Mouse (Mus musculus) CH12.LX (cell line): ENCODE data around the gene Eps8l2. TPM values are rescaled to one million over a fixed set of nuclear protein-coding genes. Genes with fewer than 3 reads are reported as not detected.

Experiments used
- DNase-seq: peaks from one replicate; pipeline ENCODE4 v3.0.0-alpha.2; 2013; ENCODE audit errors: extremely low read depth
- H3K27ac ChIP-seq: 2 replicates; pipeline ENCODE4 v1.5.1; 2012; ENCODE audit warnings: low read depth, mild to moderate bottlenecking, control low read depth, moderate library complexity; ENCODE audit not compliant: insufficient read depth
- H3K27me3 ChIP-seq: replicated peaks from 2 replicates; pipeline ENCODE3; 2012; ENCODE audit warnings: inconsistent platforms
- H3K36me3 ChIP-seq, 2 experiments: replicated peaks in 1 of 2; 2 replicates each; pipeline versions ENCODE3 to v1.6.1; 2012; ENCODE audit warnings: inconsistent platforms in 1 of 2, low read length in 1 of 2, mild to moderate bottlenecking in 1 of 2, mixed read lengths in 1 of 2, moderate library complexity in 1 of 2; ENCODE audit not compliant: control insufficient read depth in 1 of 2, insufficient read depth in 1 of 2
- H3K4me1 ChIP-seq, 2 experiments: 2 replicates each; pipeline ENCODE4 v1.6.1; 2012; ENCODE audit warnings: inconsistent platforms in 1 of 2, moderate library complexity in 1 of 2; ENCODE audit not compliant: insufficient read depth in 2 of 2, control insufficient read depth in 1 of 2
- H3K4me2 ChIP-seq: 2 replicates; pipeline ENCODE4 v1.6.1; 2012; ENCODE audit warnings: low read depth, mild to moderate bottlenecking, control low read depth; ENCODE audit not compliant: poor library complexity, insufficient read depth, severe bottlenecking
- H3K4me3 ChIP-seq, 3 experiments: fragments of 150-350 bp in 1 of 3; sonication (generic) in 1 of 3; replicated peaks in 1 of 3; 2 replicates each; pipeline versions ENCODE3 to v1.5.1; 2011 to 2012; ENCODE audit warnings: low read depth in 2 of 3, low read length in 2 of 3, mild to moderate bottlenecking in 2 of 3, moderate library complexity in 2 of 3, control low read depth in 1 of 3, improper control_type of control experiment in 1 of 3, inconsistent platforms in 1 of 3, mixed read lengths in 1 of 3; ENCODE audit not compliant: poor library complexity in 1 of 3
- H3K79me2 ChIP-seq: replicated peaks from 2 replicates; pipeline ENCODE4 v1.6.1; 2012; ENCODE audit warnings: mild to moderate bottlenecking, moderate library complexity; ENCODE audit not compliant: control insufficient read depth, poor library complexity, insufficient read depth, severe bottlenecking; ENCODE audit errors: extremely low read depth
- H3K9ac ChIP-seq: 2 replicates; pipeline ENCODE4 v1.6.1; 2012; ENCODE audit warnings: low read depth, mild to moderate bottlenecking, control low read depth, moderate library complexity; ENCODE audit not compliant: insufficient read depth
- H3K9me3 ChIP-seq: replicated peaks from 2 replicates; pipeline ENCODE3; 2012; ENCODE audit warnings: low read length, inconsistent platforms, mixed read lengths
- BHLHE40 ChIP-seq: IDR thresholded peaks from 2 replicates; pipeline ENCODE4 v1.6.1; 2011; ENCODE audit warnings: mild to moderate bottlenecking, low read depth, low read length, improper control_type of control experiment
- CTCF ChIP-seq, 2 experiments: IDR thresholded peaks in 1 of 2; conservative IDR thresholded peaks in 1 of 2; 2 replicates each; pipeline ENCODE4 v1.5.1; 2011 to 2012; ENCODE audit warnings: low read depth in 2 of 2, low read length in 2 of 2, improper control_type of control experiment in 1 of 2, inconsistent platforms in 1 of 2, mild to moderate bottlenecking in 1 of 2, moderate library complexity in 1 of 2
- ETS1 ChIP-seq: conservative IDR thresholded peaks from 2 replicates; pipeline ENCODE4 v1.6.1; 2012; ENCODE audit warnings: low read depth, mild to moderate bottlenecking, inconsistent platforms, low read length, improper control_type of control experiment, moderate library complexity
- GABPA ChIP-seq: IDR thresholded peaks from 2 replicates; pipeline ENCODE4 v1.6.1; 2012; ENCODE audit warnings: low read depth, low read length, improper control_type of control experiment, inconsistent platforms; ENCODE audit not compliant: insufficient replicate concordance
- JUND ChIP-seq: conservative IDR thresholded peaks from 2 replicates; pipeline ENCODE4 v1.6.1; 2011; ENCODE audit warnings: low read depth, low read length, improper control_type of control experiment
- KAT2A ChIP-seq: IDR thresholded peaks from 2 replicates; pipeline ENCODE4 v1.6.1; 2012; ENCODE audit warnings: low read length, improper control_type of control experiment, inconsistent platforms; ENCODE audit not compliant: insufficient replicate concordance
- MAFK ChIP-seq: IDR thresholded peaks from 2 replicates; pipeline ENCODE4 v1.6.1; 2011; ENCODE audit warnings: low read length, improper control_type of control experiment; ENCODE audit not compliant: insufficient replicate concordance
- MAX ChIP-seq: IDR thresholded peaks from 2 replicates; pipeline ENCODE4 v1.6.1; 2011; ENCODE audit warnings: low read length, improper control_type of control experiment
- MEF2A ChIP-seq: IDR thresholded peaks from 2 replicates; pipeline ENCODE4 v1.6.1; 2014; ENCODE audit warnings: low read depth, mild to moderate bottlenecking, inconsistent platforms, low read length, improper control_type of control experiment, borderline replicate concordance
- MXI1 ChIP-seq: IDR thresholded peaks from 2 replicates; pipeline ENCODE4 v1.6.1; 2011; ENCODE audit warnings: mild to moderate bottlenecking, low read depth, low read length, improper control_type of control experiment
- NELFE ChIP-seq: IDR thresholded peaks from 2 replicates; pipeline ENCODE4 v1.6.1; 2011; ENCODE audit warnings: low read depth, low read length, improper control_type of control experiment
- NRF1 ChIP-seq: IDR thresholded peaks from 2 replicates; pipeline ENCODE4 v1.6.1; 2014; ENCODE audit warnings: low read depth, mild to moderate bottlenecking, inconsistent platforms, low read length, improper control_type of control experiment, moderate library complexity
- SMC3 ChIP-seq: IDR thresholded peaks from 2 replicates; pipeline ENCODE4 v1.6.1; 2011; ENCODE audit warnings: low read depth, low read length, improper control_type of control experiment
- UBTF ChIP-seq: IDR thresholded peaks from 2 replicates; pipeline ENCODE4 v1.6.1; 2012; ENCODE audit warnings: low read depth, mild to moderate bottlenecking, inconsistent platforms, low read length, improper control_type of control experiment, moderate library complexity
- USF1 ChIP-seq: IDR thresholded peaks from 2 replicates; pipeline ENCODE4 v1.6.1; 2014; ENCODE audit warnings: low read depth, mild to moderate bottlenecking, inconsistent platforms, low read length, improper control_type of control experiment
- USF2 ChIP-seq: conservative IDR thresholded peaks from 2 replicates; pipeline ENCODE4 v1.6.1; 2011; ENCODE audit warnings: low read depth, low read length, improper control_type of control experiment
- ZC3H11A ChIP-seq: IDR thresholded peaks from 2 replicates; pipeline ENCODE4 v1.6.1; 2012; ENCODE audit warnings: low read depth, mild to moderate bottlenecking, inconsistent platforms, low read length, improper control_type of control experiment
- ZKSCAN1 ChIP-seq: IDR thresholded peaks from 2 replicates; pipeline ENCODE4 v1.6.1; 2012; ENCODE audit warnings: low read depth, inconsistent platforms, low read length, improper control_type of control experiment, borderline replicate concordance
- ZMIZ1 ChIP-seq: IDR thresholded peaks from 2 replicates; pipeline ENCODE4 v1.6.1; 2012; ENCODE audit warnings: low read depth, mild to moderate bottlenecking, inconsistent platforms, low read length, improper control_type of control experiment
- ZNF384 ChIP-seq: IDR thresholded peaks from 2 replicates; pipeline ENCODE4 v1.6.1; 2012; ENCODE audit warnings: low read depth, low read length, improper control_type of control experiment, inconsistent platforms
- dilution Hi-C: fragments of 300-500 bp; cut with MboI; formaldehyde crosslinking; loops from 2 replicates; pipeline ENCODE4 v1.14.3; 2020; ENCODE audit warnings: low sequenced_read_pairs; ENCODE audit not compliant: extremely low pct_unique_long_range_greater_than_20kb, extremely low pct_ligation_motif_present
- in situ Hi-C: fragments of 300-500 bp; cut with MboI; formaldehyde crosslinking; loops from 3 replicates; pipeline ENCODE4 v1.14.3; 2019; ENCODE audit warnings: low sequenced_read_pairs, low pct_ligation_motif_present, low pct_unique_long_range_greater_than_20kb, mixed read lengths
- polyA plus RNA-seq: library from polyadenylated mRNA; unstranded; fragments of >175 nt; gene quantifications from 2 replicates; pipeline ENCODE4 v1.2.1, GENCODE M21; 2012; ENCODE audit warnings: low read depth; ENCODE audit not compliant: insufficient read length
- total RNA-seq, 2 experiments: library from RNA; depleted of rRNA; stranded (reverse); fragments of 300-350 nt in 1 of 2; fragments of >200 nt in 1 of 2; gene quantifications; 2 replicates each; pipeline ENCODE4 v1.2.3; 2012 to 2014

Eps8l2 gene
- total and polyA plus RNA-seq, 3 experiments, result 0.51 to 1.1 TPM; not detected in 1

- H3K4me2 ChIP-seq, result no peak overlapping the region
- no peak overlapping the region for H3K9ac ChIP-seq
- dilution Hi-C loops (no loop called here), in situ Hi-C loops (loop anchor here (25.0 kb wide), 1 partner anchor 364 kb away; no protein-coding TSS in a partner anchor)
- no peak overlapping the region for H3K4me3 ChIP-seq
- no peak for TF ChIP-seq ZKSCAN1
- no peak for TF ChIP-seq BHLHE40
- TF ChIP-seq UBTF, result no peak
- TF ChIP-seq CTCF (conservative IDR thresholded peaks at IDR 0.05 in 1 of 2, IDR thresholded peaks at IDR 0.05 in 1 of 2; ENCODE audit: low read depth in 2 of 2, low read length in 2 of 2), result no peak
- TF ChIP-seq MXI1, result no peak
- TF ChIP-seq KAT2A, result no peak
- no peak for TF ChIP-seq SMC3
- TF ChIP-seq MAFK, result no peak
- TF ChIP-seq USF2, result no peak
- no peak for TF ChIP-seq ZC3H11A
- no peak for TF ChIP-seq NELFE
- TF ChIP-seq USF1, result no peak
- no peak for DNase-seq
- no peaks in the 10 kb centered on the region for H3K36me3 ChIP-seq
- no peaks in the 10 kb centered on the region for H3K9me3 ChIP-seq
- no peaks in the 10 kb centered on the region for H3K27me3 ChIP-seq
- H3K79me2 ChIP-seq, result no peaks in the 10 kb centered on the region
- no peak overlapping the region for H3K27ac ChIP-seq
- peaks cover 2% of the 10 kb centered on the region in 2 experiments; a peak in 2 of 4 replicates for H3K4me1 ChIP-seq
Observed at GRCm38 (mm10) chr7:141351061-141351460, 12.4 kb downstream of the Eps8l2 start.

- Histone ChIP-seq H3K4me2 (no peak overlapping the region), H3K36me3 (no peaks in the 10 kb centered on the region), H3K9me3 (no peaks in the 10 kb centered on the region), H3K9ac (no peak overlapping the region), H3K4me1 (peaks cover 6 to 17% of the 10 kb centered on the region in 2 experiments), H3K4me3 (no peak overlapping the region), H3K79me2 (no peaks in the 10 kb centered on the region), H3K27me3 (peaks cover 12% of the 10 kb centered on the region), H3K27ac (no peak overlapping the region)
- no peak for TF ChIP-seq MEF2A
- TF ChIP-seq ZNF384, result no peak
- no peak for TF ChIP-seq NRF1
- TF ChIP-seq JUND, result no peak
- TF ChIP-seq ZMIZ1, result no peak
- TF ChIP-seq MXI1, result no peak
- TF ChIP-seq SMC3, result no peak
- no peak for TF ChIP-seq MAFK
- no peak for TF ChIP-seq MAX
- no peak for TF ChIP-seq NELFE
- TF ChIP-seq ETS1, result no peak
- no peak for TF ChIP-seq GABPA
- no peak for DNase-seq
- in situ Hi-C loops (loop anchor here (5.0 to 25.0 kb wide), 2 partner anchors 258 to 368 kb away; no protein-coding TSS in a partner anchor), dilution Hi-C loops (no loop called here)
Observed at GRCm38 (mm10) chr7:141355051-141355450, 16.4 kb downstream of the Eps8l2 start.
